Mouse (Mus musculus) brain, embryonic 14.5 days (tissue): ENCODE results near the gene St8sia2.

Experiments
- CTCF ChIP-seq: fragments of 200-500 bp; IDR thresholded peaks from 2 replicates; pipeline ENCODE4 v1.5.1; 2012; ENCODE audit warnings: inconsistent platforms, mild to moderate bottlenecking, moderate library complexity, borderline replicate concordance; ENCODE audit not compliant: insufficient read depth, insufficient read length; ENCODE audit errors: extremely low read depth
- POLR2A ChIP-seq: fragments of 200-500 bp; IDR thresholded peaks from 2 replicates; pipeline ENCODE4 v1.6.1; 2012; ENCODE audit warnings: mild to moderate bottlenecking, inconsistent platforms, borderline replicate concordance; ENCODE audit not compliant: poor library complexity, insufficient read depth, insufficient read length, severe bottlenecking; ENCODE audit errors: extremely low read depth

DNA sequence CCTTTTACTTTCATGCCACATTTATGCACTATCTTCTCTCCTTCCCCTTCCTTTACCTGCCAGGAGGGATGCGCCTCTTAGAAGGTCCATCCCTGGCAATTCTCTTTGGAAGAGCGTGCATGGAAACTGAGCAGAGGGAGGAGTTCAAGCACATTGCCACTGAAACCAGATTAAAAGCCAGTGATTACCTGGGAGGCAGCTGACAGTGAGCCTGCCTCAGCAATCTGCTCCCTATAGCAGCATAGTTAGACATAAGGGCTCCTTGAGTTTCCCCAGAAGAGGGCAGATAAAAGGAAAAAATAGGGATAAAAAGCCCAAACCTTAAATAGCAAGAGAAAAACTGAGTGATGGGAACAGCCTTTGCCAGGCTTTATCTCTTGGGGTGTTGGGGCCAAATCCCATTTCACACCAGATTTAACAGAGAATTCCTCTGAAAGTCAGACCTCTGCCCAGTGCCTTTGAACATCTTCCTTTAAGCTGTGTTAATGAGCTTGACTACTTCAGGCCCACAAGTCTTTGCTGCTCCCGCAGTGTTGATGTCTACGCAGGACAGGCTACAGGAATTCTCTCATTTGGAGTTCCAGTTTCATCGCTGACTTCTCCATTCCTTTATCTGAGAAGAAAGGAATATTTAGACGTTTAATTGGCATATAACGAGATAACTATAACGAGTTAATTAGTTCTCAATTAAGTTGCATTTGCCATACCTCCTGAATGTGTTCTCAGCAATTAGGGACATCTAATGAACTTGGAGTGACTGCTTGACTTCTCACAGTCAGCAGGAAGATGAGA is 31.9 kb upstream of the St8sia2 start:
- TF ChIP-seq CTCF: no peak
- TF ChIP-seq POLR2A: no peak
